Mouse (Mus musculus): ENCODE data around the gene Capn15.
A peak's percentile ranks its signal among the peaks of the same experiment; 100 is the strongest.

The Capn15 gene

GRCm38 (mm10) chr17:25918037-25918750 is 67.4 kb downstream of the Capn15 start:
- DNase-seq: no peak

DNA sequence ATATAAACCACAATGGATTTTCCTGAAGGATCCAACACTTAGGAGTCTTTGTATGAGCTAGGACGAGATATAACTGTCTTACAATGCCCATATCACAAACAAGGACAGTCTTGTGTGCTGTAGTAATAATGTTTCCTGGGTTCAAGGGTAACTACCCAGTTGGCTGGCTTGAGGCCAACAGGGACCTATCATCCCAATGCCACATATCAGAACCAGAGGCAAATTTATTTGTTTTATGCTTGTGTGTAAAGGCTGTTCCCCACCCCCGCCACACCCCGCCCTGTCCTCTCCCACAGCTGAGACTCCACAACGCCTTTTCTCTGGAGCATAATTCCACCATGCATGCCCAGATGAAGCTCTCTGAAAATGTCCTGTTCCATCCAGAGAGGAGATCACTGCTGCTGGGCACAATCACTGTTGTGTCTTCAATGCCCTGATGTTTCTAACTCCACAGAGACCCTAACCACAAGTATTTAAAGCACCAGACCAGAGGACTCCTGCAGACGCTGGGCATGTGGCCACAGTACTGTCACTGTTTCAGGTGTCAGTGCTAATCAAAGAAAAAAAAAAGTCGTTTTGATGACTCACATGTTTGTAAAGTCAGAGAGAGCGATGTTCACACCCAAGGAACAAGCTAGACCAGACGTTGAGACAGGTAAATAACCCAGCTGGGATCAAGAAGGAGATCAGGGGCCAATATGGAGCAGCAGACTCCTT is 68.5 kb downstream of the Capn15 start:
- DNase-seq: no peak

GRCm38 (mm10) chr17:25914295-25914694 is 71.3 kb downstream of the Capn15 start:
- DNase-seq: no peak

- peak; percentile 32 for DNase-seq
Observed at GRCm38 (mm10) chr17:25913877-25914275, 71.7 kb downstream of the Capn15 start.

DNA sequence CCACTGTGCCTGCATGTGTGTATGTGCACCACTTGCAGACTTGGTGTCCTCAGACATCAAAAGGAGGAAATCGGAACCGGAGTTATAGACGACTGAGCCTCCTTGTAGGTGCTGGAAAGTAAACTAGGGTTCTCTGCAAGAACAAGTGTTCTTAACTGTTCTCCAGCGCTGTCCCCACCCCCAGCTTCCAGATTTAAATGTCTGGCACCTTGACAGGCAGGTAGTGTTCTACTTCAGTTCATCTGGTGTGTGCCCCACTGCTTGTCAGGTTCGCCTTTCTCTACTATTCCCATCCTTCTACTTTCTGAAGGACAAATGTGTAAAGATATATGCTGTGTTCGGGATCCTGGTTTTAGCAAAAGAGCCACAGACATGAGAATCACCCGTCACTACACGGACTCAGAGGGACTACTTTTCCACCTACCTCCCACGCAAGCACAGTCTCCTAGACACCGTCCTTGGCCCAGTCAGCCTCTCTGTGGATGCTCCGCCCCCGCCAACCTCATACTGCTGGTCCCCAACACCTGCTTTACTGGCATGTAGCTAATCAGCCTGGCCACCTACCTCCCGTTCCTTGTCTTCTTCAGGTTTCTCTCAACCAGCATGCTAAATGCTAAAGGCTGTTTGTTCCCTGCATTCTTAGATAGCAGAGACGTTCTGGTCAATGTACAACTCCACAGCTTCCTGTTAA is 72.3 kb downstream of the Capn15 start:
- DNase-seq: peak; percentile 33

- DNase-seq: peak; percentile 14
Observed at GRCm38 (mm10) chr17:25911816-25912215, 73.8 kb downstream of the Capn15 start.

Data from lung, postnatal 10 days (tissue).